Mouse (Mus musculus) midbrain, postnatal 0 days (tissue): ENCODE data around the gene Grasp. TPM values are rescaled to one million over a fixed set of nuclear protein-coding genes. Genes with fewer than 3 reads are reported as not detected.

Source experiments
- ATAC-seq: fragments of 200-750 bp; cut with Nextera tagmentation; 2 replicates; pipeline ENCODE4 v1.8.0; 2017; ENCODE audit warnings: moderate number of reproducible peaks, mild to moderate bottlenecking, moderate TSS enrichment, moderate library complexity; ENCODE audit not compliant: low FRiP score
- DNase-seq: peaks from one replicate; pipeline ENCODE4 v3.0.0-alpha.2; 2015; ENCODE audit warnings: low spot score
- H3K27ac ChIP-seq: fragments of 300-500 bp; sonication (generic); 2 replicates; pipeline ENCODE4 v1.5.1; 2014; ENCODE audit warnings: low read depth, mild to moderate bottlenecking, low read length, mixed read lengths
- H3K27me3 ChIP-seq: fragments of 300-500 bp; sonication (generic); 2 replicates; pipeline ENCODE4 v1.6.1; 2014; ENCODE audit warnings: low read length, control low read depth, mixed read lengths; ENCODE audit not compliant: insufficient read depth
- H3K36me3 ChIP-seq: fragments of 300-500 bp; sonication (generic); 2 replicates; pipeline ENCODE4 v1.6.1; 2014; ENCODE audit warnings: low read length, control low read depth, mixed read lengths; ENCODE audit not compliant: insufficient read depth
- H3K4me1 ChIP-seq: fragments of 300-500 bp; sonication (generic); 2 replicates; pipeline ENCODE4 v1.6.1; 2014; ENCODE audit warnings: mild to moderate bottlenecking, control low read depth, antibody characterized with exemption, low read length, mixed read lengths; ENCODE audit not compliant: insufficient read depth
- H3K4me2 ChIP-seq: fragments of 300-500 bp; sonication (generic); 2 replicates; pipeline ENCODE4 v1.6.1; 2014; ENCODE audit warnings: low read depth, mild to moderate bottlenecking, low read length, mixed read lengths; ENCODE audit not compliant: poor library complexity, severe bottlenecking
- H3K4me3 ChIP-seq: fragments of 300-500 bp; sonication (generic); 2 replicates; pipeline ENCODE4 v1.5.1; 2014; ENCODE audit warnings: low read depth, mild to moderate bottlenecking, low read length, moderate library complexity
- H3K9ac ChIP-seq: fragments of 300-500 bp; sonication (generic); replicated peaks from 2 replicates; pipeline ENCODE4 v1.6.1; 2014; ENCODE audit warnings: mild to moderate bottlenecking, low read length, moderate library complexity, mixed read lengths; ENCODE audit not compliant: poor library complexity, severe bottlenecking
- H3K9me3 ChIP-seq: fragments of 300-500 bp; sonication (generic); 2 replicates; pipeline ENCODE4 v1.6.1; 2016; ENCODE audit warnings: low read length, control low read depth
- CTCF ChIP-seq: IDR thresholded peaks from 2 replicates; pipeline ENCODE4 v1.5.1; 2016; ENCODE audit warnings: antibody characterized with exemption, mild to moderate bottlenecking
- WGBS: fragments of 180-500 bp; shearing (Covaris S2); extraction: QIAGEN DNeasy Blood & Tissue Kit; methylation state at CpG from one replicate; pipeline ENCODE4 v1.1.7; 2014; 5-methylcytosine and 5-hydroxymethylcytosine counted together
- polyA plus RNA-seq: library from polyadenylated mRNA; unstranded; fragments of >200 nt; fragmentation: Nextera tagmentation; extraction: Ambion mirVana; gene quantifications from 2 replicates; pipeline ENCODE4 v1.2.1, GENCODE M21; 2015
- total RNA-seq: library from RNA; depleted of rRNA; stranded (reverse); fragments of >200 nt; gene quantifications from 2 replicates; pipeline ENCODE4 v1.2.3, GENCODE M21; 2014

The Grasp gene
- total and polyA plus RNA-seq, 2 experiments from 2014 or later = 1.9 to 7.7 TPM

DNA sequence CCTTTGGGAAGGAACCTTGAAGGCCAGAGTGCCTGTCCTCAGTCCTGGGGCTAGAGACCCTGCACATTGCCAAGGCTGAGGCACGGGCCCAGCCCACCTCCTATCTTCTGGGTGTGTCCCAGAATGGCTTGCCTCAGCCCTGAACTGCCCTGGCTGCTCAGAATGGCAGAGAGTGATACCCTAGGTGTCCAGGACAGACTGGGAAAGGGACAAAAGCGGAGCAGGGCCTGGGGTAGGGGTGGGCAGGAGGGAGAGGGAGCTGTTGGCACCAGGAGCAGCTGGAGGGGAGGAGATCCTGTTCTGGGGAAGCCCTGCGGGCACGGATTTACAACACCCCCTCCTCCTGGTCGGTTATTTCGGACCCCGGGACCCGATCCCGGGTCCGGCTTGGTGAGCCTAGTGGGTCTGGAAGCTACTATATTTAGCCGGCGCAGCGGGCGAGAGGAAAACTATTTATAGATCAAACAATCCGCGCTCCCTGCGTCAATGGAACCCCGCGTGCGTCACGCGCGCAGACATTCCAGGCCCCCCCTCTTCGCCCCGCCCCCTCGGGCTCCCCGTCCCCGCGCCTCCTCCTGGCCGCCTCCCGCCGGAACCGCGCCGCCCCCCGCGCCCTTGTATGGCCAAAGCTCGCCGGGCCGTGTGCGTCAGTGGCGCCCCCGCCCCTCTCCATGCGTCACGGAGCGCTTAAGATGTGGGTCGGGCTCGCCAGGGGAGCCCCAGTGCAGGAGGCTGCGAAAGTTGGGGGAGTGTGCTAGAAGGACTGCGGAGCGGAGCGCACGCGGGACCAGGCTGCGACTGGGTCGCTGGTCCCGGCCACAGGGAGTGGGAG is 42.4 kb downstream of the Grasp start:
- H3K4me2 ChIP-seq = peak overlapping the region; percentile 92
- H3K27me3 ChIP-seq = peaks cover 7% of the 10 kb centered on the region; the same call in 1 of the 2 replicates
- WGBS = 1% methylated on average over 56 of the region's 57 CpGs
- H3K9ac ChIP-seq = peak overlapping the region; percentile 55
- H3K4me3 ChIP-seq = peak overlapping the region; percentile 50
- H3K4me1 ChIP-seq = peaks cover 8% of the 10 kb centered on the region; the same call in 1 of the 2 replicates
- H3K27ac ChIP-seq = no peak overlapping the region
- DNase-seq = peak; percentile 74
- peaks cover 15% of the 10 kb centered on the region for H3K36me3 ChIP-seq
- peak; percentile 75 for ATAC-seq
- no peak; the same call in 1 of the 2 replicates for TF ChIP-seq CTCF
- no peaks in the 10 kb centered on the region for H3K9me3 ChIP-seq

DNA sequence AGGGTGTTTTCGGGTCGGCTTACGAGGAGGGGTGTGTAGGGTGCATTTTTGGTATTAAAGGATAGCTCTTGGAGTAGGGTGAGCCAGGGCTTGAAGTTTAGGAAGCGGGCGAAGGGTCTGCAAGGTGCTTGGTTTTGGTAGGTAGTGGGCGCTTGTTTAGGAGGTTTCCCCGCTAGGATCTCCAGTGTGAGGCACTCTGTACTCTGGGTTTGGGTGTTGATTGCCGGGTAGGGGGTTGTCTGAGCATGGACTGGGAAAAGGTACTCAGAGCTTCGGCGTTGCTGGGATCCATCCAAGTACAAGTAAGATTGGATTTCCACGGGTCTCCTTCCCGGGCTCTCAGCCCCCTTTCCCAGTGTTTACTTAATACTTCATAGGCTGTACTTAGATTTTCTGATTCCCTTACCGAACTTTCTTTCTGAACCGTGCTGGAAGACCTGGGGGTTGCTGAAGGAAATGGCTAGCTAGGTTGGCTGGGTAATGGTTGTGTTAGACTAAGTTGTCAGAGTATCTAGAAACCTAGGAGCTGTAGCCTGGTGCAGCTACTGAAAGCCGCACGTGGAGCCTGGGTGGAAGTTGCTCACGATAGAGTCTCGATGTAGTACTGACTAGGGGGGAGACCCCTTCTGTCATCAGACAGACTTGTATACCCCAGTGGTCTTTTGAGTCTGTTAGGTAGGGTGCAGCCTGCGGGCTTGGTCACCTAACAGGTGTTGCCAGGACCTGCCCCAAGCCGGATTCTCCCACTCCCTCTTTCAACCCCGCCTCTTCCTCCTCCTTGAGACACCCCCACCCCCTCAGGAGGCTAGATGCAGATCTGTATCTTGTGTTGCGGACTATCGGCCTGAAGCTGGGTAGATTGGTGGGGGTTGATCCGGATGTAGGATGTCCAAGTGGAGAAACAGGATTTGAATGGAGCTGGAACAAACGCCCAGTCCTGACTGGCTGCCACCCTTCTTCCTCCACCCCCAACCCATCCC is 43.4 kb downstream of the Grasp start:
- DNase-seq (no peak), ATAC-seq (no peak)
- H3K27ac ChIP-seq = no peak overlapping the region
- H3K4me2 ChIP-seq = peak overlapping the region; percentile 92
- H3K27me3 ChIP-seq = peaks cover 7% of the 10 kb centered on the region; the same call in 1 of the 2 replicates
- no peaks in the 10 kb centered on the region for H3K9me3 ChIP-seq
- peaks cover 24% of the 10 kb centered on the region for H3K36me3 ChIP-seq
- H3K4me1 ChIP-seq = peaks cover 8% of the 10 kb centered on the region; the same call in 1 of the 2 replicates
- peak overlapping the region; percentile 50 for H3K4me3 ChIP-seq
- H3K9ac ChIP-seq = no peak overlapping the region
- no peak for TF ChIP-seq CTCF
- 7% methylated on average over 24 of the region's 25 CpGs for WGBS

- H3K36me3 ChIP-seq = peaks cover 37% of the 10 kb centered on the region
- TF ChIP-seq CTCF = no peak
Measured at GRCm38 (mm10) chr15:101270101-101270820, 46.3 kb downstream of the Grasp start.

GRCm38 (mm10) chr15:101271107-101271506 is 47.1 kb downstream of the Grasp start:
- WGBS = 80% methylated on average over 3 of the region's 3 CpGs
- no peak for ATAC-seq
- no peak overlapping the region for H3K9ac ChIP-seq

More at GRCm38 (mm10) chr15:101270101-101270820, 46.3 kb downstream of the Grasp start:
- 93% methylated on average over 28 of the region's 29 CpGs for WGBS
- H3K27ac ChIP-seq = no peak overlapping the region
- H3K4me1 ChIP-seq = peaks cover 8% of the 10 kb centered on the region; the same call in 1 of the 2 replicates
- H3K4me3 ChIP-seq = no peak overlapping the region
- H3K4me2 ChIP-seq = no peak overlapping the region
- no peak for ATAC-seq
- no peaks in the 10 kb centered on the region for H3K27me3 ChIP-seq
- H3K9me3 ChIP-seq = no peaks in the 10 kb centered on the region
- H3K9ac ChIP-seq = no peak overlapping the region
- DNase-seq = no peak

DNA sequence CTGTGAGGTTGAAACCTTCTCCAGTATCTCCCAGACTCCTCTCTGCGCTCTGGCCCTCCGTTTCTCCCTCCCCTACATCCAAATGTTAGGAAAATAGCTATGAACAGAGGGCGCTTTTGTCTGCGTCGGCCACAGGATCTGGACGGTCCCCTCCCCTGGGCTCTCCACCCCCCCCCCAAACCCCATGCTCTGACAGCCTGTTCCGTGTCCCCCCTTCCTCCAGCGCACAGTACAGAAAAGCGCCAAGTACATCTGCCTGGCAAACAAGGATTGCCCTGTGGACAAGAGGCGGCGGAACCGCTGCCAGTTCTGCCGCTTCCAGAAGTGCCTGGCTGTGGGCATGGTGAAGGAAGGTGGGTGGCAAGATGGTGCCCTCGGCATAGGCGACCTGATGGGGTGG is 47.5 kb downstream of the Grasp start:
- Histone ChIP-seq H3K36me3 (peaks cover 37% of the 10 kb centered on the region), H3K4me1 (no peaks in the 10 kb centered on the region), H3K9me3 (no peaks in the 10 kb centered on the region), H3K27me3 (no peaks in the 10 kb centered on the region), H3K9ac (no peak overlapping the region), H3K27ac (no peak overlapping the region), H3K4me3 (no peak overlapping the region), H3K4me2 (no peak overlapping the region)
- no peak for ATAC-seq
- WGBS = 78% methylated on average over 15 of the region's 15 CpGs
- DNase-seq = peak; percentile 49
- no peak for TF ChIP-seq CTCF

More at GRCm38 (mm10) chr15:101271107-101271506, 47.1 kb downstream of the Grasp start:
- DNase-seq = no peak
- H3K27me3 ChIP-seq = no peaks in the 10 kb centered on the region
- peaks cover 37% of the 10 kb centered on the region for H3K36me3 ChIP-seq
- no peaks in the 10 kb centered on the region for H3K9me3 ChIP-seq
- TF ChIP-seq CTCF = no peak
- no peak overlapping the region for H3K4me3 ChIP-seq
- H3K27ac ChIP-seq = no peak overlapping the region
- no peak overlapping the region for H3K4me2 ChIP-seq
- peaks cover under 1% of the 10 kb centered on the region; the same call in 1 of the 2 replicates for H3K4me1 ChIP-seq
